Mouse (Mus musculus): Measurements from ENCODE around the gene Vps26a. TPM values are rescaled to one million over a fixed set of nuclear protein-coding genes. Genes with fewer than 3 reads are reported as not detected.

The Vps26a gene
- polyA plus RNA-seq, 1 experiment: 25.6 TPM

- TF ChIP-seq TCF12 (IDR thresholded peaks at IDR 0.05; ENCODE audit: insufficient read depth, poor library complexity, severe bottlenecking) (no peak), REST (IDR thresholded peaks at IDR 0.05; ENCODE audit: insufficient read depth, insufficient read length) (peak; percentile 63)
- no peaks in the 10 kb centered on the region for H3K79me2 ChIP-seq (ENCODE audit: control insufficient read depth, insufficient read depth)
- H3K36me3 ChIP-seq (ENCODE audit: control insufficient read depth, insufficient read depth): no peaks in the 10 kb centered on the region
- no peak overlapping the region for H3K4me3 ChIP-seq
- no peak overlapping the region for H3K4me2 ChIP-seq (ENCODE audit: low read depth)
- H3K27me3 ChIP-seq (ENCODE audit: control insufficient read depth, insufficient read depth, insufficient read length): peaks cover 30% of the 10 kb centered on the region
- H3ac ChIP-seq (ENCODE audit: control insufficient read depth, insufficient read length): no peak overlapping the region
These were observed 74.9 kb downstream of the Vps26a start for GRCm38 (mm10) chr10:62411431-62412410.

- Histone ChIP-seq H3K36me3 (ENCODE audit: control insufficient read depth, insufficient read depth) (no peaks in the 10 kb centered on the region), H3K4me2 (ENCODE audit: low read depth) (no peak overlapping the region), H3K79me2 (ENCODE audit: control insufficient read depth, insufficient read depth) (no peaks in the 10 kb centered on the region), H3K27me3 (ENCODE audit: control insufficient read depth, insufficient read depth, insufficient read length) (peaks cover 34% of the 10 kb centered on the region), H3K4me3 (no peak overlapping the region), H3ac (ENCODE audit: control insufficient read depth, insufficient read length) (no peak overlapping the region)
- TF ChIP-seq POLR2AphosphoS2 (IDR thresholded peaks at IDR 0.05; ENCODE audit: insufficient read length, low read depth) (no peak), CEBPB (IDR thresholded peaks at IDR 0.05; ENCODE audit: insufficient read depth, poor library complexity, severe bottlenecking) (no peak), POLR2A (IDR thresholded peaks at IDR 0.05; ENCODE audit: insufficient read length, low read depth) (no peak), MYOD1 (IDR thresholded peaks at IDR 0.05; ENCODE audit: control insufficient read depth in 1 of 3, insufficient read length in 2 of 3, low read depth in 2 of 3) (no peak), USF1 (IDR thresholded peaks at IDR 0.05; ENCODE audit: low read depth) (no peak), TCF3 (IDR thresholded peaks at IDR 0.05; ENCODE audit: insufficient read length, low read depth) (no peak), TCF12 (IDR thresholded peaks at IDR 0.05; ENCODE audit: insufficient read depth, poor library complexity, severe bottlenecking) (no peak)
These were observed 75.7 kb downstream of the Vps26a start for GRCm38 (mm10) chr10:62410943-62411342.

Other genes with a start within 250 kb of the Vps26a start
- 0.05 TPM for gene Tacr2, start 234.4 kb downstream of the Vps26a start, polyA plus RNA-seq (2012; fragmentation: generic; extraction: Trizol)
- gene Hk1, start 106.9 kb downstream of the Vps26a start, polyA plus RNA-seq (2012; fragmentation: generic; extraction: Trizol): 103 TPM
- 0.02 TPM for gene Hkdc1, start 64.3 kb downstream of the Vps26a start, polyA plus RNA-seq (2012; fragmentation: generic; extraction: Trizol)
- 0.20 TPM for gene 4930507D05Rik, start 37.3 kb downstream of the Vps26a start, polyA plus RNA-seq (2012; fragmentation: generic; extraction: Trizol)
- 30.6 TPM for gene Supv3l1, start 37.1 kb downstream of the Vps26a start, polyA plus RNA-seq (2012; fragmentation: generic; extraction: Trizol)
- 1.1 TPM for gene Srgn, start 40.6 kb upstream of the Vps26a start, polyA plus RNA-seq (2012; fragmentation: generic; extraction: Trizol)
- 31.2 TPM for gene Kif1bp, start 91.7 kb upstream of the Vps26a start, polyA plus RNA-seq (2012; fragmentation: generic; extraction: Trizol)
- gene Ddx21, start 115.5 kb upstream of the Vps26a start, polyA plus RNA-seq (2012; fragmentation: generic; extraction: Trizol): 33.2 TPM
- gene Ddx50, start 164.4 kb upstream of the Vps26a start, polyA plus RNA-seq (2012; fragmentation: generic; extraction: Trizol): 20.0 TPM
- gene Stox1, start 239.3 kb upstream of the Vps26a start, polyA plus RNA-seq (2012; fragmentation: generic; extraction: Trizol): not detected